In genomic region chr1:136380606-136381005, GRCm38 (mm10) we compare ENCODE assay signal across 8 mouse cellular contexts.
"Had no signal": no experiment of that assay in that cellular context is flagged by ENCODE, and none has a peak within 500 bp of the region (broad histone marks: within the 10 kb centered on the region; RNA-seq: fewer than 3 reads in every experiment).

No protein-coding gene starts in this region.

- H3K27me3 ChIP-seq: liver, embryonic 13.5 days had no signal

- H3K4me3 ChIP-seq: left cerebral cortex, adult 2 months; liver, embryonic 13.5 days had no signal

- H3K4me2 ChIP-seq: liver, embryonic 13.5 days; midbrain, embryonic 11.5 days had no signal

- DNase-seq: layer of hippocampus, postnatal 36 days; liver, embryonic 13.5 days; lung, adult 2 months; midbrain, embryonic 14.5 days; thymus, adult 18-20 months; thymus, postnatal 4 days had no signal

- H3K27ac ChIP-seq: left cerebral cortex, adult 2 months; liver, embryonic 13.5 days had no signal

- H3K4me1 ChIP-seq: liver, embryonic 13.5 days had no signal

- H3K9ac ChIP-seq: liver, embryonic 13.5 days had no signal

- H3K36me3 ChIP-seq: liver, embryonic 13.5 days had no signal
